Mouse (Mus musculus) thymus, postnatal 10 days (tissue): ENCODE data around the gene Gm13283.
A peak's percentile ranks its signal among the peaks of the same experiment; 100 is the strongest.
"Not testable (repeated sequence)": the region's sequence is repeated elsewhere in the genome, so short reads cannot be mapped to it uniquely, and the experiment has no call there.

Experiments
- DNase-seq, 2 experiments: peaks; one replicate each; pipeline ENCODE4 v3.0.0; 2021; ENCODE audit warnings: low spot score in 2 of 2

Gm13283 gene

GRCm38 (mm10) chr4:88762341-88762740 lies 2.4 kb downstream of the Gm13283 start:
- DNase-seq: not testable (repeated sequence)

- not testable (repeated sequence) for DNase-seq
These were observed 3.6 kb downstream of the Gm13283 start for GRCm38 (mm10) chr4:88763384-88764018.

DNA sequence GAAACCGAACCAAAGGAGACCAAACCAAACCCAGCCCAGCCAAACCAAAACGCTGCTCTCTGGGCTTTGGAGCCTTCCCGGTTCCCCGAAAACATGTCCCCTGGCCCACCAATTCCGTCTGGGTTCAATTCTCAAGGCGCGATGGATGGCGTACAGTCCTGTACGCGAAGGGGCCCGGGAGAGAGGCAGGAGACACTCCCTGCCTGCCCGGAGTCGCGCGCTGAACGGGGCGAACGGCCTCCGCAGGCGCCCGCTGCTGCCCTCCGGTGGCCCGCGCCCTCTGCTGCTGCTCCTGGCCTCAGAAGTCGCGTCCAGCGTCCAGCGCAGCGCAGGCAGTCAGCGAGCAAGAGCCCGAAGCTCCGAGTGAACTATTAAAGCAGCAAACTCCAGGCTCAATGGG lies 13.6 kb downstream of the Gm13283 start, which contains the start of gene Gm13290:
Gene Gm13290 (plus strand): TSS at position 301 of the 400 bp plus-strand sequence.
- not testable (repeated sequence) for DNase-seq

DNA sequence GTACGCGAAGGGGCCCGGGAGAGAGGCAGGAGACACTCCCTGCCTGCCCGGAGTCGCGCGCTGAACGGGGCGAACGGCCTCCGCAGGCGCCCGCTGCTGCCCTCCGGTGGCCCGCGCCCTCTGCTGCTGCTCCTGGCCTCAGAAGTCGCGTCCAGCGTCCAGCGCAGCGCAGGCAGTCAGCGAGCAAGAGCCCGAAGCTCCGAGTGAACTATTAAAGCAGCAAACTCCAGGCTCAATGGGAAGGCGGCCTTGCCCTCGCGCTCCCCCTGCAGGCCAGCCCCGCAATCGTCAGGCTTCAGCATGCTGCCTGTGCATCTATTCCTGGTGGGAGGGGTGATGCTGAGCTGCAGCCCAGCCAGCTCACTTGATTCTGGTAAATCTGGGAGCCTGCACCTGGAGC lies 16.7 kb downstream of the Gm13283 start, which contains the start of gene Gm13289:
Gene Gm13289 (plus strand): TSS at position 301 of the 400 bp plus-strand sequence.
- not testable (repeated sequence) for DNase-seq

DNA sequence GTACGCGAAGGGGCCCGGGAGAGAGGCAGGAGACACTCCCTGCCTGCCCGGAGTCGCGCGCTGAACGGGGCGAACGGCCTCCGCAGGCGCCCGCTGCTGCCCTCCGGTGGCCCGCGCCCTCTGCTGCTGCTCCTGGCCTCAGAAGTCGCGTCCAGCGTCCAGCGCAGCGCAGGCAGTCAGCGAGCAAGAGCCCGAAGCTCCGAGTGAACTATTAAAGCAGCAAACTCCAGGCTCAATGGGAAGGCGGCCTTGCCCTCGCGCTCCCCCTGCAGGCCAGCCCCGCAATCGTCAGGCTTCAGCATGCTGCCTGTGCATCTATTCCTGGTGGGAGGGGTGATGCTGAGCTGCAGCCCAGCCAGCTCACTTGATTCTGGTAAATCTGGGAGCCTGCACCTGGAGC lies 19.6 kb downstream of the Gm13283 start, which contains the start of gene Gm13272:
Gene Gm13272 (plus strand): TSS at position 301 of the 400 bp plus-strand sequence.
- DNase-seq: not testable (repeated sequence)

DNA sequence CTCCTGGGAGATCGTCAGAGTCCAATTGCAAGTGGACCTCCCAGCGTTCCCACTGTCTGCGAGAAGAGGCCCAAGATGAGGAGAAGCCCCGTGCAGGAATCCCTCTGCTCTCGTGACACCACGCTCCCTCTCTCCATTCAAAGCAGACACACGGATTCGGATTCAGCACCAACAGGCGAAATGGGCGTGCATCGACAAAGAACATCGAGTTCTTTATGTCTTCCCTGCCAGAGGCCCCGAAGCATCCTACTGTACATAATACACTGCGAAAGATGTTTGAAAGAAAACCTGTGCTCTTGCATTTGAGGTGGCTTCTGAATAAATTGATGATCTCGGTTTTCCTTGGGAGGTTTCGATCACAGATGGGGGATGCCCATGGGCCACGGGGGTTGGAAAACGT lies 20.4 kb downstream of the Gm13283 start:
- not testable (repeated sequence) for DNase-seq

GRCm38 (mm10) chr4:88781831-88782230 lies 21.9 kb downstream of the Gm13283 start, which contains the start of gene Ifnz:
Gene Ifnz, plus strand, starts transcription at chr4:88782131.
- not testable (repeated sequence) for DNase-seq

DNA sequence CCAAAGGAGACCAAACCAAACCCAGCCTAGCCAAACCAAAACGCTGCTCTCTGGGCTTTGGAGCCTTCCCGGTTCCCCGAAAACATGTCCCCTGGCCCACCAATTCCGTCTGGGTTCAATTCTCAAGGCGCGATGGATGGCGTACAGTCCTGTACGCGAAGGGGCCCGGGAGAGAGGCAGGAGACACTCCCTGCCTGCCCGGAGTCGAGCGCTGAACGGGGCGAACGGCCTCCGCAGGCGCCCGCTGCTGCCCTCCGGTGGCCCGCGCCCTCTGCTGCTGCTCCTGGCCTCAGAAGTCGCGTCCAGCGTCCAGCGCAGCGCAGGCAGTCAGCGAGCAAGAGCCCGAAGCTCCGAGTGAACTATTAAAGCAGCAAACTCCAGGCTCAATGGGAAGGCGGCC lies 22.4 kb downstream of the Gm13283 start:
- DNase-seq: not testable (repeated sequence)

- DNase-seq: not testable (repeated sequence)
These were observed 25.5 kb downstream of the Gm13283 start, which contains the start of gene Gm13276 for GRCm38 (mm10) chr4:88785409-88785808. Gene Gm13276, plus strand, starts transcription at chr4:88785709.

- DNase-seq: peak; percentile 61 to 66
These were observed 28.5 kb downstream of the Gm13283 start, which contains the start of gene Gm13277 for GRCm38 (mm10) chr4:88788402-88788801. Gene Gm13277, plus strand, starts transcription at chr4:88788632.

- not testable (repeated sequence) for DNase-seq
These were observed 31.3 kb downstream of the Gm13283 start, which contains the start of gene Gm13278 for GRCm38 (mm10) chr4:88791250-88791649. Gene Gm13278, plus strand, starts transcription at chr4:88791550.

DNA sequence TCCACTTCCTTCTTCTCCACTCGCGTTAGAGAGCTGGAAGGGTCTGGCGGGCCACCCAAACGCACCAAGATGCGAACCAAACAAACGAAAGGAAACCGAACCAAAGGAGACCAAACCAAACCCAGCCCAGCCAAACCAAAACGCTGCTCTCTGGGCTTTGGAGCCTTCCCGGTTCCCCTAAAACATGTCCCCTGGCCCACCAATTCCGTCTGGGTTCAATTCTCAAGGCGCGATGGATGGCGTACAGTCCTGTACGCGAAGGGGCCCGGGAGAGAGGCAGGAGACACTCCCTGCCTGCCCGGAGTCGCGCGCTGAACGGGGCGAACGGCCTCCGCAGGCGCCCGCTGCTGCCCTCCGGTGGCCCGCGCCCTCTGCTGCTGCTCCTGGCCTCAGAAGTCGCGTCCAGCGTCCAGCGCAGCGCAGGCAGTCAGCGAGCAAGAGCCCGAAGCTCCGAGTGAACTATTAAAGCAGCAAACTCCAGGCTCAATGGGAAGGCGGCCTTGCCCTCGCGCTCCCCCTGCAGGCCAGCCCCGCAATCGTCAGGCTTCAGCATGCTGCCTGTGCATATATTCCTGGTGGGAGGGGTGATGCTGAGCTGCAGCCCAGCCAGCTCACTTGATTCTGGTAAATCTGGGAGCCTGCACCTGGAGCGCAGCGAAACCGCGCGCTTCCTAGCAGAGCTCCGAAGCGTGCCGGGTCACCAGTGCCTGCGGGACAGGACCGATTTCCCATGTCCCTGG lies 34.2 kb downstream of the Gm13283 start, which contains the start of gene Gm13275:
Gene Gm13275 (plus strand): TSS at position 552 of the 740 bp plus-strand sequence.
- peak; percentile 57 to 69 for DNase-seq

DNA sequence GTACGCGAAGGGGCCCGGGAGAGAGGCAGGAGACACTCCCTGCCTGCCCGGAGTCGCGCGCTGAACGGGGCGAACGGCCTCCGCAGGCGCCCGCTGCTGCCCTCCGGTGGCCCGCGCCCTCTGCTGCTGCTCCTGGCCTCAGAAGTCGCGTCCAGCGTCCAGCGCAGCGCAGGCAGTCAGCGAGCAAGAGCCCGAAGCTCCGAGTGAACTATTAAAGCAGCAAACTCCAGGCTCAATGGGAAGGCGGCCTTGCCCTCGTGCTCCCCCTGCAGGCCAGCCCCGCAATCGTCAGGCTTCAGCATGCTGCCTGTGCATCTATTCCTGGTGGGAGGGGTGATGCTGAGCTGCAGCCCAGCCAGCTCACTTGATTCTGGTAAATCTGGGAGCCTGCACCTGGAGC lies 37.2 kb downstream of the Gm13283 start, which contains the start of gene Gm13279:
Gene Gm13279 (plus strand): TSS at position 301 of the 400 bp plus-strand sequence.
- DNase-seq: not testable (repeated sequence)

DNA sequence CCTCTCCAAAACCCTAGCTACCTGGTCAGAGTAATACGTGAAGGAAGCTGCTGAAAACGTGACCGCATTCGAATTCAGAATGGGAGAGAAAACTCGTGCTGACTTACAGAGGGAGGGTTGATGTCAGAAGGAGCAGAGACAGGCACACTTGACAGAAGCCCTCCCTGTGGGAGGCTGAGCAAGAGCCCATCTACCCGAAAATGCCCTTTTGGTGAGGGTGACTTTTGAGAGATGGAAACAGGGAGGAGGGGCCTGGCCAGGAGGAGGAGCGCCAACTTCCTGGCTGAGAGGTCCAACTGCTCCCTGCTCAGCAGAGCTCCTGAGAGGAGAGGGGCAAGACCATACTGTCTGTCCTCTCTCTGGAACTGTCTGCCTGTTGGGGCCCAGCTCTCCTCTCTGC lies 39.4 kb downstream of the Gm13283 start, which contains the start of gene Gm13285:
Gene Gm13285 (plus strand): TSS at position 301 of the 400 bp plus-strand sequence.
- not testable (repeated sequence) for DNase-seq

DNA sequence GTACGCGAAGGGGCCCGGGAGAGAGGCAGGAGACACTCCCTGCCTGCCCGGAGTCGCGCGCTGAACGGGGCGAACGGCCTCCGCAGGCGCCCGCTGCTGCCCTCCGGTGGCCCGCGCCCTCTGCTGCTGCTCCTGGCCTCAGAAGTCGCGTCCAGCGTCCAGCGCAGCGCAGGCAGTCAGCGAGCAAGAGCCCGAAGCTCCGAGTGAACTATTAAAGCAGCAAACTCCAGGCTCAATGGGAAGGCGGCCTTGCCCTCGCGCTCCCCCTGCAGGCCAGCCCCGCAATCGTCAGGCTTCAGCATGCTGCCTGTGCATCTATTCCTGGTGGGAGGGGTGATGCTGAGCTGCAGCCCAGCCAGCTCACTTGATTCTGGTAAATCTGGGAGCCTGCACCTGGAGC lies 43.0 kb downstream of the Gm13283 start, which contains the start of gene Gm13287:
Gene Gm13287 (plus strand): TSS at position 301 of the 400 bp plus-strand sequence.
- DNase-seq: not testable (repeated sequence)

DNA sequence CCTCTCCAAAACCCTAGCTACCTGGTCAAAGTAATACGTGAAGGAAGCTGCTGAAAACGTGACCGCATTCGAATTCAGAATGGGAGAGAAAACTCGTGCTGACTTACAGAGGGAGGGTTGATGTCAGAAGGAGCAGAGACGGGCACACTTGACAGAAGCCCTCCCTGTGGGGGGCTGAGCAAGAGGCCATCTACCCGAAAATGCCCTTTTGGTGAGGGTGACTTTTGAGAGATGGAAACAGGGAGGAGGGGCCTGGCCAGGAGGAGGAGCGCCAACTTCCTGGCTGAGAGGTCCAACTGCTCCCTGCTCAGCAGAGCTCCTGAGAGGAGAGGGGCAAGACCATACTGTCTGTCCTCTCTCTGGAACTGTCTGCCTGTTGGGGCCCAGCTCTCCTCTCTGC lies 45.3 kb downstream of the Gm13283 start, which contains the start of gene Gm13288:
Gene Gm13288 (plus strand): TSS at position 301 of the 400 bp plus-strand sequence.
- not testable (repeated sequence) for DNase-seq

DNA sequence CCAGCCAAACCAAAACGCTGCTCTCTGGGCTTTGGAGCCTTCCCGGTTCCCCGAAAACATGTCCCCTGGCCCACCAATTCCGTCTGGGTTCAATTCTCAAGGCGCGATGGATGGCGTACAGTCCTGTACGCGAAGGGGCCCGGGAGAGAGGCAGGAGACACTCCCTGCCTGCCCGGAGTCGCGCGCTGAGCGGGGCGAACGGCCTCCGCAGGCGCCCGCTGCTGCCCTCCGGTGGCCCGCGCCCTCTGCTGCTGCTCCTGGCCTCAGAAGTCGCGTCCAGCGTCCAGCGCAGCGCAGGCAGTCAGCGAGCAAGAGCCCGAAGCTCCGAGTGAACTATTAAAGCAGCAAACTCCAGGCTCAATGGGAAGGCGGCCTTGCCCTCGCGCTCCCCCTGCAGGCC lies 45.8 kb downstream of the Gm13283 start:
- DNase-seq: not testable (repeated sequence)
